Mouse (Mus musculus) olfactory bulb, adult 2 months (tissue): ENCODE results near the gene Fshr.

ENCODE experiments used
- CTCF ChIP-seq: fragments of 200-500 bp; IDR thresholded peaks from 2 replicates; pipeline ENCODE4 v1.5.1; 2012; ENCODE audit warnings: low read depth, mild to moderate bottlenecking, low read length, moderate library complexity; ENCODE audit not compliant: insufficient read depth
- POLR2A ChIP-seq: fragments of 200-500 bp; IDR thresholded peaks from 2 replicates; pipeline ENCODE4 v1.6.1; 2012; ENCODE audit warnings: mild to moderate bottlenecking, low read depth, low read length, moderate library complexity; ENCODE audit not compliant: insufficient read depth

DNA sequence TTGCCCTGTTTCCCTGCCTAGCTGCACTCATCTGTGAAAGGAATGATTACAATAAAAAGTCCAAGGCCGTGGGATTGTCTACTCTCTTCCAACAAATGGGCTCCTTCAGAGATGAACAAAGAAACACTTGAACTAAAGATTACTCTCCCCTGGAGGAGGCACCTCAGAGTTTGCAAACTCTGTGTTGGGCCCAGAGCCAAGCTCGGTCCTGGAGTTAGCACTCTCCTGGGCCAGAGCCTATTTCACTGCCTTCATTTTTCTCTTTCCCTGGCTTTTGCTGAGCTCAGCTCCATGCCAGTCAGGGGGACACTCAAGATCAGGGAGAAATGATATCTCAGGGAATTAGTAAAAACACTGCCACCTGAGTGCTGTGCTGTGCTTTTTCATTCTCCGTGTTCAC, 234.4 kb downstream of the Fshr start:
- TF ChIP-seq CTCF, result no peak
- no peak for TF ChIP-seq POLR2A
